Mouse (Mus musculus) stomach, postnatal 0 days (tissue): ENCODE measurements around the gene Bnc2. TPM values are rescaled to one million over a fixed set of nuclear protein-coding genes. Genes with fewer than 3 reads are reported as not detected.

Experiments
- ATAC-seq: fragments of 200-750 bp; cut with Nextera tagmentation; 2 replicates; pipeline ENCODE4 v1.8.0; 2017; ENCODE audit not compliant: low FRiP score, low TSS enrichment
- DNase-seq: peaks from one replicate; pipeline ENCODE4 v3.0.0-alpha.2; 2016; ENCODE audit warnings: low spot score
- H3K27ac ChIP-seq: fragments of 300-500 bp; sonication (generic); replicated peaks from 2 replicates; pipeline ENCODE4 v1.5.1; 2014; ENCODE audit warnings: mild to moderate bottlenecking, control low read depth
- H3K27me3 ChIP-seq: fragments of 300-500 bp; sonication (generic); 2 replicates; pipeline ENCODE4 v1.6.1; 2014; ENCODE audit warnings: low read length; ENCODE audit not compliant: control insufficient read depth, insufficient read depth
- H3K36me3 ChIP-seq: fragments of 300-500 bp; sonication (generic); 2 replicates; pipeline ENCODE4 v1.6.1; 2014; ENCODE audit warnings: low read length, mixed read lengths; ENCODE audit not compliant: control insufficient read depth, insufficient read depth
- H3K4me1 ChIP-seq: fragments of 300-500 bp; sonication (generic); replicated peaks from 2 replicates; pipeline ENCODE4 v1.6.1; 2014; ENCODE audit warnings: antibody characterized with exemption; ENCODE audit not compliant: control insufficient read depth, insufficient read depth
- H3K4me2 ChIP-seq: fragments of 300-500 bp; sonication (generic); replicated peaks from 2 replicates; pipeline ENCODE4 v1.6.1; 2014; ENCODE audit warnings: low read depth, mild to moderate bottlenecking, control low read depth, moderate library complexity
- H3K4me3 ChIP-seq: fragments of 300-500 bp; sonication (generic); 2 replicates; pipeline ENCODE4 v1.5.1; 2014; ENCODE audit warnings: low read depth, low read length, control low read depth
- H3K9ac ChIP-seq: fragments of 300-500 bp; sonication (generic); 2 replicates; pipeline ENCODE4 v1.6.1; 2014; ENCODE audit warnings: mild to moderate bottlenecking, low read length, control low read depth, mixed read lengths
- H3K9me3 ChIP-seq: fragments of 300-500 bp; sonication (generic); 2 replicates; pipeline ENCODE4 v1.6.1; 2016; ENCODE audit warnings: low read length; ENCODE audit not compliant: control insufficient read depth
- CTCF ChIP-seq: IDR thresholded peaks from 2 replicates; pipeline ENCODE4 v1.5.1; 2016; ENCODE audit warnings: antibody characterized with exemption, low read depth, mild to moderate bottlenecking, moderate library complexity
- EP300 ChIP-seq: optimal IDR thresholded peaks from 2 replicates; pipeline ENCODE3; 2016; ENCODE audit warnings: antibody characterized with exemption
- WGBS: fragments of 180-500 bp; shearing (Covaris S2); extraction: QIAGEN DNeasy Blood & Tissue Kit; methylation state at CpG from one replicate; pipeline ENCODE4 v1.1.7; 2014; 5-methylcytosine and 5-hydroxymethylcytosine counted together
- polyA plus RNA-seq: library from polyadenylated mRNA; unstranded; fragments of >200 nt; fragmentation: Nextera tagmentation; extraction: Ambion mirVana; gene quantifications from 2 replicates; pipeline ENCODE4 v1.2.1, GENCODE M21; 2015

Bnc2 gene
- polyA plus RNA-seq, 1 experiment from 2014 or later = 5.8 TPM

DNA sequence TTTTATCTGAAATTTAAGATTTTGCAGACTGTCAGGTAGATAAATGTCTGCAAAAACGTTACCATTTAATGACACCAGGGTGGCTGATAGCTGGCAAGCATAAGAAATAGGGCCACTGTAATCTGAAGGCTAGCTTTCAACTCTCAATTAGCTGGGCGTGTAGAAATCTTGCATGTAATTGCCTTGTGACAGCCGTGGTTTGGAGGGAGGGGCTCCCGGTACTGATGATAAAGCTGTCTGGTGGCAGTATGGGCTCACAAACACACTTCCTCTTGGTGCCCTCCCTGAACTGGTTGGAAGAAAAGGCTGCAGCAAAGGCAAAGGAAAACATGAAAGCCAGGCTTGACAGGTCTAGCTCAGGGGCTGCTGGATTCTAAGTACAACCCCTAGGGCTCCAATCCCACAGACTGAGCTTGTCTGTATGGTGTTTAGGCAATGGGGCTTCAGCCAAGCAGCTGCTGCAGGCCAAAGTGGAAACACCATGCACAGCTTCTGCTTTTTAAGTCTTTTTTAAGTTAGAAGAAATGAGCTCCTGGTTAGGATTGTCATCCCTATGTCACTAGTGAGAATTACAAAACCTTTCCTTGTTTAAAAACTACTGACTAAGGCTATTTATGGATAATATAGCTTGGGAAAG, 366.7 kb downstream of the Bnc2 start:
- TF ChIP-seq EP300 (no peak), CTCF (no peak)
- Histone ChIP-seq H3K27ac (no peak overlapping the region), H3K4me2 (no peak overlapping the region), H3K4me3 (no peak overlapping the region), H3K9ac (no peak overlapping the region), H3K4me1 (no peaks in the 10 kb centered on the region), H3K9me3 (no peaks in the 10 kb centered on the region), H3K36me3 (no peaks in the 10 kb centered on the region), H3K27me3 (no peaks in the 10 kb centered on the region)
- ATAC-seq = no peak
- DNase-seq = no peak
- 24% methylated on average over 4 of the region's 4 CpGs for whole genome bisulfite sequencing

GRCm38 (mm10) chr4:84306928-84307606, 368.0 kb downstream of the Bnc2 start:
- H3K4me3 ChIP-seq = no peak overlapping the region
- H3K9ac ChIP-seq = no peak overlapping the region
- no peak overlapping the region for H3K27ac ChIP-seq
- no peaks in the 10 kb centered on the region for H3K9me3 ChIP-seq
- no peak for TF ChIP-seq CTCF
- TF ChIP-seq EP300 = no peak
- 84% methylated on average over 9 of the region's 9 CpGs for WGBS
- DNase-seq (no peak), ATAC-seq (no peak)
- no peak overlapping the region for H3K4me2 ChIP-seq
- H3K36me3 ChIP-seq = no peaks in the 10 kb centered on the region
- no peaks in the 10 kb centered on the region for H3K4me1 ChIP-seq
- H3K27me3 ChIP-seq = no peaks in the 10 kb centered on the region

- H3K9me3 ChIP-seq = no peaks in the 10 kb centered on the region
- TF ChIP-seq EP300 (no peak), CTCF (no peak)
- no peak for ATAC-seq
- 45% methylated on average over 3 of the region's 3 CpGs for WGBS
- H3K4me3 ChIP-seq = no peak overlapping the region
- no peaks in the 10 kb centered on the region for H3K27me3 ChIP-seq
- H3K36me3 ChIP-seq = no peaks in the 10 kb centered on the region
- DNase-seq = no peak
- H3K27ac ChIP-seq = no peak overlapping the region
- H3K4me1 ChIP-seq = no peaks in the 10 kb centered on the region
- no peak overlapping the region for H3K9ac ChIP-seq
- H3K4me2 ChIP-seq = no peak overlapping the region
Measured at GRCm38 (mm10) chr4:84302949-84303348, 372.1 kb downstream of the Bnc2 start.

DNA sequence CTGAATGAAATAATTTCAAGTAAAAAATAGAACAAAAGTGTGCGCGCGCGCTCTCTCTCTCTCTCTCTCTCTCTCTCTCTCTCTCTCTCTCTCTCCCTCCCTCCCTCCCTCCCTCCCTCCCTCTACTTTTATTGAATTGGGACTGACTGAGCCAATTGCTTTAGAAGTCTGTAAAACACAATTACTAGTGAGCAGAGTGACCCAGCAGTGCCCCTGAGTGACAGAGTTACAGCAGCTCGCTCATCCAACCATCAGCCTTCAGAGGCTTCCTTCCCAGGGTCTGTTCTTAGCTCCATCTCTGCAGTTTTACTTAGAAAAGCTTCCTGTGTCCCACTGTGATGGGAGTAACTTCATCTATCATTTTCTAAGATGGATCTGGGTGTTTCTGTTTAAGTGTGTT, 389.9 kb downstream of the Bnc2 start:
- 75% methylated on average over 5 of the region's 5 CpGs for WGBS

GRCm38 (mm10) chr4:84282651-84283050, 392.4 kb downstream of the Bnc2 start:
- H3K36me3 ChIP-seq = no peaks in the 10 kb centered on the region
- no peak overlapping the region for H3K27ac ChIP-seq
- 57% methylated on average over 2 of the region's 2 CpGs for WGBS
- no peak overlapping the region for H3K9ac ChIP-seq
- ATAC-seq (no peak), DNase-seq (no peak)
- no peak overlapping the region for H3K4me3 ChIP-seq
- TF ChIP-seq EP300 = no peak
- no peak for TF ChIP-seq CTCF
- H3K4me1 ChIP-seq = no peaks in the 10 kb centered on the region
- no peak overlapping the region for H3K4me2 ChIP-seq
- no peaks in the 10 kb centered on the region for H3K27me3 ChIP-seq
- no peaks in the 10 kb centered on the region for H3K9me3 ChIP-seq

More for the DNA sequence above, 389.9 kb downstream of the Bnc2 start:
- ATAC-seq = no peak
- TF ChIP-seq CTCF (no peak), EP300 (no peak)
- Histone ChIP-seq H3K27ac (no peak overlapping the region), H3K9me3 (no peaks in the 10 kb centered on the region), H3K36me3 (no peaks in the 10 kb centered on the region), H3K4me2 (no peak overlapping the region), H3K4me3 (no peak overlapping the region), H3K4me1 (no peaks in the 10 kb centered on the region), H3K9ac (no peak overlapping the region), H3K27me3 (no peaks in the 10 kb centered on the region)
- no peak for DNase-seq

- Histone ChIP-seq H3K27me3 (no peaks in the 10 kb centered on the region), H3K36me3 (no peaks in the 10 kb centered on the region), H3K27ac (no peak overlapping the region), H3K9me3 (no peaks in the 10 kb centered on the region), H3K4me3 (no peak overlapping the region), H3K4me2 (no peak overlapping the region), H3K9ac (no peak overlapping the region), H3K4me1 (no peaks in the 10 kb centered on the region)
- WGBS = 72% methylated on average over 6 of the region's 6 CpGs
- no peak for DNase-seq
- TF ChIP-seq EP300 = no peak
- no peak for TF ChIP-seq CTCF
- no peak for ATAC-seq
Measured at GRCm38 (mm10) chr4:84278156-84278555, 396.9 kb downstream of the Bnc2 start.
